Mouse (Mus musculus): ENCODE data around the gene Akap13.

Gene Akap13

GRCm38 (mm10) chr7:75633393-75633792, 178.1 kb downstream of the Akap13 start:
- no peak for DNase-seq (ENCODE audit: low spot score in 2 of 2)

- no peak for DNase-seq (ENCODE audit: low spot score in 2 of 2)
Observed at GRCm38 (mm10) chr7:75633807-75634526, 178.6 kb downstream of the Akap13 start.

- no peak for DNase-seq (ENCODE audit: low spot score in 2 of 2)
Observed at GRCm38 (mm10) chr7:75638769-75639168, 183.4 kb downstream of the Akap13 start.

GRCm38 (mm10) chr7:75639541-75639940, 184.2 kb downstream of the Akap13 start:
- DNase-seq (ENCODE audit: low spot score in 2 of 2): peak; percentile 75 to 92

GRCm38 (mm10) chr7:75640074-75640473, 184.7 kb downstream of the Akap13 start:
- no peak for DNase-seq (ENCODE audit: low spot score in 2 of 2)

- DNase-seq (ENCODE audit: low spot score in 2 of 2): no peak
Observed at GRCm38 (mm10) chr7:75640671-75641070, 185.3 kb downstream of the Akap13 start.

GRCm38 (mm10) chr7:75641415-75642177, 186.3 kb downstream of the Akap13 start:
- no peak for DNase-seq (ENCODE audit: low spot score in 2 of 2)

GRCm38 (mm10) chr7:75642178-75642777, 186.9 kb downstream of the Akap13 start:
- DNase-seq (ENCODE audit: low spot score in 2 of 2): no peak

- no peak for DNase-seq (ENCODE audit: low spot score in 2 of 2)
Observed at GRCm38 (mm10) chr7:75642846-75643563, 187.7 kb downstream of the Akap13 start.

- DNase-seq (ENCODE audit: low spot score in 2 of 2): no peak
Observed at GRCm38 (mm10) chr7:75643986-75644385, 188.7 kb downstream of the Akap13 start.

- no peak for DNase-seq (ENCODE audit: low spot score in 2 of 2)
Observed at GRCm38 (mm10) chr7:75644585-75644984, 189.3 kb downstream of the Akap13 start.

GRCm38 (mm10) chr7:75645156-75645933, 190.0 kb downstream of the Akap13 start:
- no peak for DNase-seq (ENCODE audit: low spot score in 2 of 2)

GRCm38 (mm10) chr7:75648051-75648450, 192.7 kb downstream of the Akap13 start:
- no peak for DNase-seq (ENCODE audit: low spot score in 2 of 2)

- DNase-seq (ENCODE audit: low spot score in 2 of 2): no peak
Observed at GRCm38 (mm10) chr7:75648961-75649360, 193.6 kb downstream of the Akap13 start.

- no peak for DNase-seq (ENCODE audit: low spot score in 2 of 2)
Observed at GRCm38 (mm10) chr7:75649966-75650365, 194.6 kb downstream of the Akap13 start.

GRCm38 (mm10) chr7:75653684-75654317, 198.5 kb downstream of the Akap13 start:
- DNase-seq (ENCODE audit: low spot score in 2 of 2): no peak

- no peak for DNase-seq (ENCODE audit: low spot score in 2 of 2)
Observed at GRCm38 (mm10) chr7:75655180-75656074, 200.1 kb downstream of the Akap13 start.

GRCm38 (mm10) chr7:75656297-75656852, 201.0 kb downstream of the Akap13 start:
- DNase-seq (ENCODE audit: low spot score in 2 of 2): no peak

GRCm38 (mm10) chr7:75656896-75657295, 201.6 kb downstream of the Akap13 start:
- DNase-seq (ENCODE audit: low spot score in 2 of 2): no peak

All from spleen, postnatal 4 days (tissue).